20 mouse cellular contexts compared by ENCODE assay signal in genomic region chr5:119800243-119800665, GRCm38 (mm10). TPM values are rescaled to one million over a fixed set of nuclear protein-coding genes. Genes with fewer than 3 reads are reported as not detected.
DNase-seq lines count a peak whose midpoint lies in the region; ATAC-seq and TF ChIP-seq lines count a peak whose summit lies in the region.
"Had no signal": no experiment of that assay in that cellular context is flagged by ENCODE, and none has a peak within 500 bp of the region (broad histone marks: within the 10 kb centered on the region; RNA-seq: fewer than 3 reads in every experiment).

No protein-coding gene starts in this region.

- no peaks in the 10 kb centered on the region for H3K36me3 ChIP-seq in heart, embryonic 14.5 days (ENCODE audit: control insufficient read depth, insufficient read depth, low read length)
- no peaks in the 10 kb centered on the region for H3K36me3 ChIP-seq in lung, embryonic 16.5 days (ENCODE audit: control insufficient read depth, insufficient read depth, low read length)
- peaks cover 9% of the 10 kb centered on the region for H3K36me3 ChIP-seq in limb, embryonic 10.5 days
- H3K36me3 ChIP-seq in limb, embryonic 14.5 days (ENCODE audit: control insufficient read depth, insufficient read depth, low read length) = no peaks in the 10 kb centered on the region
- H3K36me3 ChIP-seq: midbrain, embryonic 12.5 days; neural tube, embryonic 15.5 days had no signal

- 0 out of 4 replicates have a peak overlapping the region, but pooled peaks of 1 of the 2 experiments have one; percentile 11 for H3K4me3 ChIP-seq in heart, embryonic 14.5 days (ENCODE audit: control insufficient read depth in 1 of 2, insufficient read depth in 1 of 2, low read depth in 1 of 2, low read length in 2 of 2)
- no peak overlapping the region for H3K4me3 ChIP-seq in lung, embryonic 16.5 days (ENCODE audit: low read length)
- H3K4me3 ChIP-seq in lung, adult 2 months (replicated peaks; ENCODE audit: extremely low read depth, low read depth, low read length) = no peak overlapping the region
- H3K4me3 ChIP-seq in limb, embryonic 10.5 days = peak overlapping the region; percentile 69
- 0 out of 2 replicates have a peak overlapping the region, but pooled peaks have one; percentile 9 for H3K4me3 ChIP-seq in limb, embryonic 14.5 days (replicated peaks; ENCODE audit: low read length)
- H3K4me3 ChIP-seq: erythroblast, embryonic 14.5 days; midbrain, embryonic 12.5 days; myocyte; neural tube, embryonic 15.5 days had no signal

- 9% methylated on average over 11 of the region's 11 CpGs for WGBS in heart, embryonic 14.5 days
- 5% methylated on average over 11 of the region's 11 CpGs for WGBS in lung, embryonic 16.5 days
- 14% methylated on average over 11 of the region's 11 CpGs for WGBS in lung, adult 2 months
- under 1% methylated on average over 11 of the region's 11 CpGs for WGBS in limb, embryonic 10.5 days
- 5% methylated on average over 11 of the region's 11 CpGs for WGBS in limb, embryonic 14.5 days

- peaks cover 7 to 15% of the 10 kb centered on the region in 2 experiments; a peak in 3 of 4 replicates for H3K4me1 ChIP-seq in heart, embryonic 14.5 days (ENCODE audit: control insufficient read depth in 2 of 2, insufficient read depth in 2 of 2, low read length in 2 of 2)
- H3K4me1 ChIP-seq in lung, embryonic 16.5 days (replicated peaks; ENCODE audit: control insufficient read depth, insufficient read depth, low read length) = peaks cover 32% of the 10 kb centered on the region
- H3K4me1 ChIP-seq in lung, adult 2 months (ENCODE audit: control insufficient read depth, insufficient read depth, low read length) = no peaks in the 10 kb centered on the region
- peaks cover 67% of the 10 kb centered on the region for H3K4me1 ChIP-seq in limb, embryonic 10.5 days
- H3K4me1 ChIP-seq in limb, embryonic 14.5 days (ENCODE audit: control insufficient read depth, insufficient read depth, low read length) = peaks cover 9% of the 10 kb centered on the region; the same call in 1 of the 2 replicates
- H3K4me1 ChIP-seq: midbrain, embryonic 12.5 days; neural tube, embryonic 15.5 days had no signal

- H3K4me2 ChIP-seq in heart, embryonic 14.5 days (ENCODE audit: low read length) = peak overlapping the region; percentile 52
- peak overlapping the region; percentile 46 for H3K4me2 ChIP-seq in lung, embryonic 16.5 days (ENCODE audit: low read depth, low read length)
- H3K4me2 ChIP-seq in limb, embryonic 14.5 days (replicated peaks; ENCODE audit: low read depth, low read length, severe bottlenecking) = peak overlapping the region; percentile 50
- H3K4me2 ChIP-seq: midbrain, embryonic 12.5 days; neural tube, embryonic 15.5 days had no signal

- H3K9me3 ChIP-seq in heart, embryonic 14.5 days (ENCODE audit: control insufficient read depth, low read length) = no peaks in the 10 kb centered on the region
- H3K9me3 ChIP-seq in lung, embryonic 16.5 days (ENCODE audit: control insufficient read depth, low read length) = no peaks in the 10 kb centered on the region
- H3K9me3 ChIP-seq in limb, embryonic 10.5 days (replicated peaks) = no peaks in the 10 kb centered on the region
- no peaks in the 10 kb centered on the region for H3K9me3 ChIP-seq in limb, embryonic 14.5 days (ENCODE audit: control insufficient read depth, low read length)
- H3K9me3 ChIP-seq: midbrain, embryonic 12.5 days; neural tube, embryonic 15.5 days had no signal

- H3K27ac ChIP-seq in heart, embryonic 14.5 days (replicated peaks in 1 of 2; ENCODE audit: control insufficient read depth in 1 of 2, insufficient read depth in 1 of 2, low read depth in 2 of 2, low read length in 2 of 2) = peak overlapping the region; percentile 69 to 70
- peak overlapping the region; percentile 92 for H3K27ac ChIP-seq in lung, embryonic 16.5 days (ENCODE audit: low read length)
- H3K27ac ChIP-seq in limb, embryonic 10.5 days = peak overlapping the region; percentile 98
- peak overlapping the region; percentile 53; the same call in 1 of the 2 replicates for H3K27ac ChIP-seq in limb, embryonic 14.5 days (replicated peaks; ENCODE audit: low read depth, low read length)
- H3K27ac ChIP-seq: midbrain, embryonic 12.5 days; neural tube, embryonic 15.5 days had no signal

- no peak for DNase-seq in heart, adult 8-10 months (ENCODE audit: low spot score)
- no peak for DNase-seq in lung, adult 2 months
- DNase-seq in limb, embryonic 10.5 days (ENCODE audit: low spot score) = peak; percentile 73
- DNase-seq in limb, embryonic 14.5 days (ENCODE audit: low spot score) = no peak
- no peak for DNase-seq in urinary bladder, postnatal 36 days (ENCODE audit: low spot score in 2 of 2)
- DNase-seq: adrenal gland, adult 2 months; cerebellum, postnatal 10 days; layer of hippocampus, postnatal 36 days; liver, postnatal 0 days; thymus, postnatal 14 days had no signal

- peak overlapping the region; percentile 71 for H3K9ac ChIP-seq in heart, embryonic 14.5 days (ENCODE audit: low read length)
- peak overlapping the region; percentile 51 for H3K9ac ChIP-seq in lung, embryonic 16.5 days (ENCODE audit: low read length)
- H3K9ac ChIP-seq in limb, embryonic 14.5 days (ENCODE audit: low read depth, low read length, severe bottlenecking) = peak overlapping the region; percentile 44; the same call in 1 of the 2 replicates
- H3K9ac ChIP-seq: liver, postnatal 0 days; midbrain, embryonic 12.5 days; neural tube, embryonic 15.5 days had no signal

- TF ChIP-seq POLR2A in lung, adult 2 months (IDR thresholded peaks at IDR 0.05; ENCODE audit: borderline replicate concordance, extremely low read depth, low read depth, low read length) = no peak
- TF ChIP-seq POLR2A in limb, embryonic 14.5 days (IDR thresholded peaks at IDR 0.05; ENCODE audit: borderline replicate concordance, extremely low read depth, insufficient read depth, insufficient read length) = no peak

- peaks cover 88% of the 10 kb centered on the region for H3K27me3 ChIP-seq in heart, embryonic 14.5 days (ENCODE audit: control insufficient read depth, insufficient read depth, low read length)
- H3K27me3 ChIP-seq in lung, embryonic 16.5 days (ENCODE audit: control insufficient read depth, insufficient read depth, low read depth, low read length) = peaks cover 88% of the 10 kb centered on the region
- H3K27me3 ChIP-seq in limb, embryonic 10.5 days (ENCODE audit: low read depth, poor library complexity, severe bottlenecking) = peaks cover 100% of the 10 kb centered on the region
- peaks cover 86% of the 10 kb centered on the region for H3K27me3 ChIP-seq in limb, embryonic 14.5 days (ENCODE audit: control insufficient read depth, insufficient read depth, low read length)

- no peak for ATAC-seq in heart, embryonic 14.5 days (ENCODE audit: insufficient number of reproducible peaks, insufficient read depth, low FRiP score, low read depth)
- ATAC-seq in lung, embryonic 16.5 days (ENCODE audit: low read depth) = peak; percentile 26
- ATAC-seq in limb, embryonic 14.5 days (ENCODE audit: low FRiP score, low read depth) = no peak
- ATAC-seq: forebrain, embryonic 14.5 days; hindbrain, embryonic 16.5 days; intestine, postnatal 0 days; liver, postnatal 0 days had no signal

- TF ChIP-seq CTCF in lung, adult 2 months (IDR thresholded peaks at IDR 0.05; ENCODE audit: insufficient read depth, low read length) = no peak

RNA-seq across cellular contexts. Expression of gene Tbx5, which starts 32.2 kb away (rescaled TPM):
- 33.1 and 39.2 TPM in 2 replicates for polyA plus RNA-seq in heart, embryonic 14.5 days (2014; fragmentation: Nextera tagmentation; extraction: Ambion mirVana)
- total RNA-seq in heart, adult 8-10 months (2022) = 10 to 100 TPM; 22.5 to 44.9 (median 33.8) TPM
- 53.0 and 58.7 TPM in 2 replicates for polyA plus RNA-seq in lung, embryonic 16.5 days (2015; fragmentation: Nextera tagmentation; extraction: Ambion mirVana)
- polyA plus RNA-seq in lung, adult 2 months (2012; rRNA removed) = 26.9 and 28.2 TPM in 2 replicates
- 35.6 and 39.1 TPM in 2 replicates for polyA plus RNA-seq in limb, embryonic 10.5 days (2016; fragmentation: Nextera tagmentation; extraction: Ambion mirVana)
- 36.9 and 39.3 TPM in 2 replicates for polyA plus RNA-seq in limb, embryonic 14.5 days (2012; rRNA removed)
- polyA plus RNA-seq in limb, embryonic 14.5 days (2014; fragmentation: Nextera tagmentation; extraction: Ambion mirVana) = 22.4 and 29.3 TPM in 2 replicates
- total RNA-seq: layer of hippocampus, postnatal 36 days; left cerebral cortex, postnatal 36 days had no signal
- polyA plus RNA-seq: erythroblast, embryonic 14.5 days; intestine, postnatal 0 days; liver, postnatal 0 days; myocyte had no signal

Comparison
In these comparisons a context has a peak if more than half of its experiments do, and no peak if none do; other contexts are left out.
1. H3K4me3 ChIP-seq: peak in limb, embryonic 10.5 days (single experiment) and limb, embryonic 14.5 days (single experiment); none in lung, embryonic 16.5 days (single experiment) and lung, adult 2 months (single experiment).
2. Peak in every context shown above with its lines, with median percentiles within 50 percentile points of each other: H3K27ac ChIP-seq, H3K4me2 ChIP-seq and H3K9ac ChIP-seq.